Mouse (Mus musculus): ENCODE data around the gene Olfr91. TPM values are rescaled to one million over a fixed set of nuclear protein-coding genes. Genes with fewer than 3 reads are reported as not detected.
"Not testable (repeated sequence)": the region's sequence is repeated elsewhere in the genome, so short reads cannot be mapped to it uniquely, and the experiment has no call there.

Gene Olfr91
- polyA plus RNA-seq (2015; fragmentation: Nextera tagmentation; extraction: Ambion mirVana): not detected in 2 replicates

GRCm38 (mm10) chr17:37098178-37098577 is at the start of gene Olfr91:
Gene Olfr91 (minus strand): TSS chr17:37098278.
- Histone ChIP-seq H3K36me3 (no peaks in the 10 kb centered on the region), H3K4me1 (replicated peaks) (no peaks in the 10 kb centered on the region), H3K9ac (no peak within 1 kb of the TSS), H3K4me3 (no peak within 1 kb of the TSS), H3K27ac (no peak within 1 kb of the TSS), H3K9me3 (replicated peaks) (no peaks in the 10 kb centered on the region), H3K27me3 (no peaks in the 10 kb centered on the region), H3K4me2 (no peak within 1 kb of the TSS)
- ATAC-seq (replicated peaks; ENCODE audit: insufficient number of reproducible peaks, insufficient read depth, low FRiP score, low read depth): no peak
- WGBS: 89% methylated on average over 1 of the region's 1 CpGs

GRCm38 (mm10) chr17:37131366-37131765 is 33.3 kb upstream of the Olfr91 start:
- 67% methylated on average over 4 of the region's 4 CpGs for WGBS
- H3K27me3 ChIP-seq; H3K27ac ChIP-seq; H3K4me3 ChIP-seq; H3K36me3 ChIP-seq; H3K4me2 ChIP-seq; H3K9me3 ChIP-seq (replicated peaks); H3K4me1 ChIP-seq (replicated peaks); ATAC-seq (replicated peaks; ENCODE audit: insufficient number of reproducible peaks, insufficient read depth, low FRiP score, low read depth); H3K9ac ChIP-seq: not testable (repeated sequence)

GRCm38 (mm10) chr17:37119988-37120387 is 21.9 kb upstream of the Olfr91 start, which contains the start of gene Olfr92:
Gene Olfr92 (minus strand): TSS chr17:37120088.
- no peaks in the 10 kb centered on the region for H3K4me1 ChIP-seq (replicated peaks)
- no peaks in the 10 kb centered on the region for H3K9me3 ChIP-seq (replicated peaks)
- 70% methylated on average over 2 of the region's 2 CpGs for WGBS
- H3K27ac ChIP-seq: no peak within 1 kb of the TSS
- H3K9ac ChIP-seq: no peak within 1 kb of the TSS
- no peak within 1 kb of the TSS for H3K4me2 ChIP-seq
- ATAC-seq (replicated peaks; ENCODE audit: insufficient number of reproducible peaks, insufficient read depth, low FRiP score, low read depth): no peak
- H3K36me3 ChIP-seq: no peaks in the 10 kb centered on the region
- no peaks in the 10 kb centered on the region for H3K27me3 ChIP-seq
- no peak within 1 kb of the TSS for H3K4me3 ChIP-seq

DNA sequence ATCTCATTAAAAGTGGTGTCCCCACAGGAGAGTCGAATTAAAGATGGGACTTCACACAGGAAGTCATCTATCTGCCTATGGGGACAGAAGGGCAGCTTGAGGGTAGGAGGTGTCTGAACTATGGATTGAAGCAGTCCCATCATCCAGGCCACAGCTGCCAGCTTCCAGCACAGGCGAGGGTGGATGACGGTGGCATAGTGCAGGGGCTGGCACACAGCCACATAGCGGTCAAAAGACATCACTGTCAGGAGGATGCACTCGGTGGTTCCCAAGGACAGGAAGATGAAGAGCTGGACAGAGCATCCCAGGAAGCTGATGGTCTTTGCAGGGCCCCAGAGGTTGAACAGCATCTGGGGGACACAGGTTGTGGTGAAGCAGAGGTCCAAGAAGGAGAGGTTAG is 4.8 kb downstream of the Olfr91 start:
- 73% methylated on average over 5 of the region's 5 CpGs for WGBS
- Histone ChIP-seq H3K4me3 (no peak overlapping the region), H3K9me3 (replicated peaks) (no peaks in the 10 kb centered on the region), H3K4me1 (replicated peaks) (no peaks in the 10 kb centered on the region), H3K27me3 (no peaks in the 10 kb centered on the region), H3K9ac (no peak overlapping the region), H3K27ac (no peak overlapping the region), H3K36me3 (no peaks in the 10 kb centered on the region), H3K4me2 (no peak overlapping the region)
- ATAC-seq (replicated peaks; ENCODE audit: insufficient number of reproducible peaks, insufficient read depth, low FRiP score, low read depth): no peak

GRCm38 (mm10) chr17:37092198-37092597 is 5.9 kb downstream of the Olfr91 start:
- Histone ChIP-seq H3K4me2 (no peak overlapping the region), H3K27me3 (no peaks in the 10 kb centered on the region), H3K36me3 (no peaks in the 10 kb centered on the region), H3K4me1 (replicated peaks) (no peaks in the 10 kb centered on the region), H3K9me3 (replicated peaks) (no peaks in the 10 kb centered on the region), H3K4me3 (no peak overlapping the region), H3K9ac (no peak overlapping the region), H3K27ac (no peak overlapping the region)
- whole genome bisulfite sequencing: 62% methylated on average over 1 of the region's 1 CpGs
- ATAC-seq (replicated peaks; ENCODE audit: insufficient number of reproducible peaks, insufficient read depth, low FRiP score, low read depth): no peak

GRCm38 (mm10) chr17:37088399-37088798 is 9.7 kb downstream of the Olfr91 start, which contains the start of gene Olfr90:
Gene Olfr90 (minus strand): TSS chr17:37088499.
- no peaks in the 10 kb centered on the region for H3K4me1 ChIP-seq (replicated peaks)
- no peaks in the 10 kb centered on the region for H3K36me3 ChIP-seq
- no peak for ATAC-seq (replicated peaks; ENCODE audit: insufficient number of reproducible peaks, insufficient read depth, low FRiP score, low read depth)
- no peaks in the 10 kb centered on the region for H3K27me3 ChIP-seq
- no peaks in the 10 kb centered on the region for H3K9me3 ChIP-seq (replicated peaks)
- H3K4me2 ChIP-seq: no peak within 1 kb of the TSS
- H3K9ac ChIP-seq: no peak within 1 kb of the TSS
- H3K27ac ChIP-seq: no peak within 1 kb of the TSS
- no peak within 1 kb of the TSS for H3K4me3 ChIP-seq

DNA sequence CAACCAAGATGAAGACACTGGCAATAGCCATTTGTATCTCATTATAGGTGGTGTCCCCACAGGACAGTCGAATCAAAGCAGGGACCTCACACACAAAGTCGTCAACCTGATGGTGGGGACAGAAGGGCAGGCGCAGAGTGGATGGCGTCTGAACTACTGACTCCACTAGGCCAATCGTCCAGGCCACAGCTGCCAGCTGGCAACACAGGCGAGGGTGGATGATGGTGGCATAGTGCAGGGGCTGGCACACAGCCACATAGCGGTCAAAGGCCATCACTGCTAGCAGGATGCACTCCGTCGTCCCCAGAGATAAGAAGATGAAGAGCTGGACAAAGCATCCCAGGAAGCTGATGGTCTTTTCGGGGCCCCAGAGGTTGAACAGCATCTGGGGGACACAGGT is 12.5 kb downstream of the Olfr91 start:
- Histone ChIP-seq H3K36me3 (no peaks in the 10 kb centered on the region), H3K27me3 (no peaks in the 10 kb centered on the region), H3K4me2 (no peak overlapping the region), H3K9ac (no peak overlapping the region), H3K27ac (no peak overlapping the region), H3K4me3 (no peak overlapping the region), H3K4me1 (replicated peaks) (no peaks in the 10 kb centered on the region), H3K9me3 (replicated peaks) (no peaks in the 10 kb centered on the region)
- ATAC-seq (replicated peaks; ENCODE audit: insufficient number of reproducible peaks, insufficient read depth, low FRiP score, low read depth): no peak
- WGBS: 61% methylated on average over 10 of the region's 10 CpGs

DNA sequence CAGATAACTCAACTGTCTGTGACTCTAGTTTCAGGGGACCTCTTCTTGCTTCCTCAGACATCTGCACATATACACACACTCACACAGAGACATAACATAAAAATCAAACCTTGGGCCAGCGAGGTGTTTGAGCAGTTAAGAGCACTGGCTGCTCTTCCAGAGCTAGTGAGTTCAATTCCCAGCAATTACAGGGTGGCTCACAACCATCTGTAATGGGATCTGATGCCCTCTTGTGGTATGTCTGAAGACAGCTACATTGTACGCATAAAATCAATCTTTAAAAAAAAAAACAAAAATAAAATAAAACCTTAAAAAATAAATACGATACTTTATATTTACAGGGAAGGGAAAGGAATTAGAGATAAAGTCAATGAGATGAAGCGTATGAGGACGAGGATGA is 13.4 kb downstream of the Olfr91 start:
- Histone ChIP-seq H3K4me1 (replicated peaks) (no peaks in the 10 kb centered on the region), H3K27ac (no peak overlapping the region), H3K4me3 (no peak overlapping the region), H3K9me3 (replicated peaks) (no peaks in the 10 kb centered on the region), H3K4me2 (no peak overlapping the region), H3K36me3 (no peaks in the 10 kb centered on the region), H3K27me3 (no peaks in the 10 kb centered on the region), H3K9ac (no peak overlapping the region)
- WGBS: 66% methylated on average over 5 of the region's 5 CpGs
- ATAC-seq (replicated peaks; ENCODE audit: insufficient number of reproducible peaks, insufficient read depth, low FRiP score, low read depth): no peak

DNA sequence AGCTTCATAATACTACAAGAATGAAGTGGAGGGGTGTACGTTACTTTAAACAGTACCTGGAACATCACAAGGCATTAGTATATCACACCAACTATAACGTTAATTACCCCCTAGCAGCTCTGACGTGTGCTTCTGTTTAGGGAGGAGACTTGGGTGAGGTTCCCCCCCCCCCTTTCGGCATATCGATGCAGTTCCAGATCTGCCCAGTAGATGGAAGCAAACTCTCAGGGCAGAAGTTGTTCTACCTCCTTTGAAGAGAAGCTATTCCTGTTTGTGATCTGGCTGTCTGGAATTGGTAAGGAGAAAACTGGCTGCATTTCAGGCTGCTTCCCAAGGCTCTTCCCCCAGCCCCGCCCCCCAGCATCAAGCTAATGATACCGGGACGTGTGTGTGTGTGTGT is 14.8 kb downstream of the Olfr91 start:
- no peaks in the 10 kb centered on the region for H3K4me1 ChIP-seq (replicated peaks)
- H3K9me3 ChIP-seq (replicated peaks): no peaks in the 10 kb centered on the region
- H3K27me3 ChIP-seq: no peaks in the 10 kb centered on the region
- H3K4me3 ChIP-seq: no peak overlapping the region
- no peak overlapping the region for H3K4me2 ChIP-seq
- ATAC-seq (replicated peaks; ENCODE audit: insufficient number of reproducible peaks, insufficient read depth, low FRiP score, low read depth): peak; percentile 65
- H3K36me3 ChIP-seq: no peaks in the 10 kb centered on the region
- 4% methylated on average over 7 of the region's 8 CpGs for WGBS
- no peak overlapping the region for H3K27ac ChIP-seq
- no peak overlapping the region for H3K9ac ChIP-seq

DNA sequence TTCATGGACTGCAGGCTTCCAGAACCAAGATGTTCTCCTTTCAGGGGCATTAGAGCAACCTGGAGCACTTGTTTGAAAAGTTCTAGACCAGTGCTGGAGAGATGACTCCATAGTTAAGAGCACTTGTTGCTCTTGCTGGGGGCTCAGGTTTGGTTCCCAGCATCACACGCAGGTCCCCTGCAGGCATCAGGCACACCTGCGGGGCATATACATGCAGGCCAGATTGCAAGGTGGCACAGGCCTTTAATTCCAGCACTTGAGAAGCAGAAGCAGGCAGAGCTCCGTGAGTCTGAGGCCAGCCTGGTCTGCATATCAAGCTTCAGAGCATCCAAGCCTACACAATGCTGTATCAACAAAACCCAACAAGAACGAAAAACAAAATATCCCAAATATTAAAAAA is 16.4 kb downstream of the Olfr91 start:
- 83% methylated on average over 4 of the region's 4 CpGs for WGBS
- no peak overlapping the region for H3K4me2 ChIP-seq
- H3K4me1 ChIP-seq (replicated peaks): no peaks in the 10 kb centered on the region
- no peak overlapping the region for H3K27ac ChIP-seq
- no peak overlapping the region for H3K4me3 ChIP-seq
- ATAC-seq (replicated peaks; ENCODE audit: insufficient number of reproducible peaks, insufficient read depth, low FRiP score, low read depth): no peak
- H3K9me3 ChIP-seq (replicated peaks): no peaks in the 10 kb centered on the region
- no peaks in the 10 kb centered on the region for H3K27me3 ChIP-seq
- no peaks in the 10 kb centered on the region for H3K36me3 ChIP-seq
- no peak overlapping the region for H3K9ac ChIP-seq

- H3K9me3 ChIP-seq (replicated peaks): no peaks in the 10 kb centered on the region
- WGBS: 19% methylated on average over 5 of the region's 5 CpGs
- no peak overlapping the region for H3K27ac ChIP-seq
- no peak overlapping the region for H3K4me3 ChIP-seq
- H3K4me2 ChIP-seq: no peak overlapping the region
- ATAC-seq (replicated peaks; ENCODE audit: insufficient number of reproducible peaks, insufficient read depth, low FRiP score, low read depth): no peak
- no peak overlapping the region for H3K9ac ChIP-seq
- no peaks in the 10 kb centered on the region for H3K27me3 ChIP-seq
- H3K36me3 ChIP-seq: no peaks in the 10 kb centered on the region
- no peaks in the 10 kb centered on the region for H3K4me1 ChIP-seq (replicated peaks)
Observed at GRCm38 (mm10) chr17:37080119-37080518, 18.0 kb downstream of the Olfr91 start.

DNA sequence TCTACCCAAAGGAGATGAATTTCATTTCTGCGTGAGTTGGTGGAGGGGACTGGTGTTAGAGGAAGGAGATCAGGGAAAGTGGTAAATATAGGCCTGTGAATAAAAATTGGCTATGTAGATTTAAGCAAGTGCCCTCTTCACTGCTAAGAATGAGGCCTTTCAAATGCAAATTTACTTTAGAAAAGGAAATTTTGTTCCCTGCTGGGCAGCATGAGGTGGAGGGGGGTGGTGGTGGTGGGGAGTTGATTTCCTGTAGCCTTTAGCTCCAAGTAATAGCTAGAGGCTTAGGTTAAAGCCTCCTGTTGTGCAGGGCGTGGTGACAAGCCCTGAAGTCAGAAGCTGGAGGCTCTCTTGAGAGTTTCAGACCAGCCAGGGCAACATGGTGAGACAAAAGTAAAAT is 19.1 kb downstream of the Olfr91 start:
- Histone ChIP-seq H3K9me3 (replicated peaks) (no peaks in the 10 kb centered on the region), H3K27ac (no peak overlapping the region), H3K4me3 (no peak overlapping the region), H3K4me1 (replicated peaks) (no peaks in the 10 kb centered on the region), H3K4me2 (no peak overlapping the region), H3K36me3 (no peaks in the 10 kb centered on the region), H3K9ac (no peak overlapping the region), H3K27me3 (no peaks in the 10 kb centered on the region)
- WGBS: 61% methylated on average over 2 of the region's 2 CpGs
- no peak for ATAC-seq (replicated peaks; ENCODE audit: insufficient number of reproducible peaks, insufficient read depth, low FRiP score, low read depth)
